In the genomic region with DNA sequence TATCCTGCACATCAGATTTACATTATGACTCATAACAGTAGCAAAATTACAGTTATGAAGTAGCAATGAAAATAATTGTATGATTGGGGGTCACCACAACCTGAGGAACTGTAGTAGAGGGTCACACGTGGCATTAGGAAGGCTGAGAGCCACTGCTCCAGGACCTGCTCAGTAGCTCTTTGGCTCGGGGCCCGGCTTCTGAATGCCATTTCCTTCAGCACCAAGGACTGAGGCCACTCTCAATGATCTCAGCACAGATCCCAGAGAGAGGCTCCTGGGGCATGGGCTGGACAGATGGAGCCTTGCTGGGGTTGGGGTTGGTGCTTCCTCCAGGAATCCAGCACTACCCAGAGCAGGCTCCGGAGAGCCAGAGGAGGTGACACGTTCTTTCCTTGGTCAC, we compare ENCODE assay signal across 16 mouse cellular contexts. TPM values are rescaled to one million over a fixed set of nuclear protein-coding genes. Genes with fewer than 3 reads are reported as not detected.
DNase-seq lines count a peak whose midpoint lies in the region; TF ChIP-seq lines count a peak whose summit lies in the region.
"Had no signal": no experiment of that assay in that cellular context is flagged by ENCODE, and none has a peak within 500 bp of the region (broad histone marks: within the 10 kb centered on the region; RNA-seq: fewer than 3 reads in every experiment).

No protein-coding gene starts in this region.

- peak overlapping the region; percentile 94 for H3K4me3 ChIP-seq in gastrocnemius, adult 2 months
- no peak overlapping the region; the same call in 1 of the 2 replicates for H3K4me3 ChIP-seq in left cerebral cortex, adult 2 months
- H3K4me3 ChIP-seq in E14TG2a.4 (replicated peaks; ENCODE audit: low read length): 0 out of 2 replicates have a peak overlapping the region, but pooled peaks have one; percentile 98
- H3K4me3 ChIP-seq: erythroblast, embryonic 14.5 days; heart, embryonic 10.5 days; midbrain, embryonic 12.5 days had no signal

- no peak for TF ChIP-seq CTCF in gastrocnemius, adult 2 months (IDR thresholded peaks at IDR 0.05)
- no peak for TF ChIP-seq CTCF in left cerebral cortex, adult 2 months (IDR thresholded peaks at IDR 0.05)
- no peak for TF ChIP-seq CTCF in E14TG2a.4 (conservative IDR thresholded peaks at IDR 0.05; ENCODE audit: low read length)

- H3K36me3 ChIP-seq in E14TG2a.4 (ENCODE audit: insufficient read depth, low read length): peaks cover 53% of the 10 kb centered on the region
- H3K36me3 ChIP-seq: heart, embryonic 10.5 days; midbrain, embryonic 12.5 days had no signal

- H3K27ac ChIP-seq in gastrocnemius, adult 2 months: peak overlapping the region; percentile 44; the same call in 1 of the 2 replicates
- peak overlapping the region; percentile 47; the same call in 1 of the 2 replicates for H3K27ac ChIP-seq in left cerebral cortex, adult 2 months
- H3K27ac ChIP-seq: heart, embryonic 10.5 days; liver, embryonic 14.5 days; midbrain, embryonic 12.5 days had no signal

- H3K4me1 ChIP-seq in E14TG2a.4 (replicated peaks; ENCODE audit: low read depth, low read length): peaks cover 62% of the 10 kb centered on the region

- no peak for DNase-seq in gastrocnemius, adult 2 months
- no peak for DNase-seq in gastrocnemius, adult 18-20 months (ENCODE audit: low spot score)
- DNase-seq in left cerebral cortex, adult 2 months (ENCODE audit: extremely low spot score in 1 of 2, low spot score in 2 of 2): no peak
- no peak for DNase-seq in left cerebral cortex, adult 11 months (ENCODE audit: low spot score)
- peak; percentile 77 for DNase-seq in adrenal gland, postnatal 25 days
- DNase-seq in spleen, adult 18-20 months: no peak
- DNase-seq in cerebellum, adult 8-10 months: no peak
- DNase-seq: forebrain, postnatal 0 days; gastrocnemius, postnatal 10 days; heart, postnatal 14 days; lung, postnatal 14 days had no signal

- H3K9me3 ChIP-seq in E14TG2a.4 (ENCODE audit: low read length): no peaks in the 10 kb centered on the region
- H3K9me3 ChIP-seq: heart, embryonic 10.5 days; midbrain, embryonic 12.5 days had no signal

- peaks cover 13% of the 10 kb centered on the region; the same call in 1 of the 2 replicates for H3K27me3 ChIP-seq in E14TG2a.4 (ENCODE audit: insufficient read depth, low read length)

- intact Hi-C loops in gastrocnemius, adult 2 months (cut with DNase I): no loop called here
- intact Hi-C loops in left cerebral cortex, adult 2 months (cut with DNase I): no loop called here

RNA-seq across cellular contexts. Expression of a gene that starts 2.9 kb away (rescaled TPM):
- total RNA-seq in gastrocnemius, adult 2 months (2021): 10 to 100 TPM; 11.0 to 18.9 TPM
- total RNA-seq in gastrocnemius, adult 18-20 months (2021): 10 to 100 TPM in 1 of 2 experiments, 1 to 10 TPM in 1; 4.6 to 11.1 TPM
- 10 to 100 TPM; 38.9 to 40.8 TPM for total RNA-seq in left cerebral cortex, adult 2 months (2021)
- total RNA-seq in adrenal gland, postnatal 25 days (2021): 41.8 and 67.7 TPM in 2 replicates

RNA-seq across cellular contexts. Expression of a gene that starts 34.4 kb away (rescaled TPM):
- total RNA-seq in gastrocnemius, adult 2 months (2021): 10 to 100 TPM; 45.5 to 46.2 TPM
- 10 to 100 TPM; 46.9 to 50.4 TPM for total RNA-seq in gastrocnemius, adult 18-20 months (2021)
- total RNA-seq in left cerebral cortex, adult 2 months (2021): 10 to 100 TPM; 96.1 to 96.8 TPM
- 71.9 and 82.3 TPM in 2 replicates for total RNA-seq in adrenal gland, postnatal 25 days (2021)

RNA-seq across cellular contexts. Expression of a gene that starts 40.3 kb away (rescaled TPM):
- not detected for total RNA-seq in gastrocnemius, adult 2 months (2021)
- under 1 TPM in 1 of 2 experiments, not detected in 1; 0.11 TPM for total RNA-seq in gastrocnemius, adult 18-20 months (2021)
- 100 to 1,000 TPM; 138 to 147 TPM for total RNA-seq in left cerebral cortex, adult 2 months (2021)
- total RNA-seq in adrenal gland, postnatal 25 days (2021): not detected in 2 replicates

Comparison
In these comparisons a context has a peak if more than half of its experiments do, and no peak if none do; other contexts are left out.
1. RNA of a gene that starts 40.3 kb away (total RNA-seq): 138 to 147 TPM in left cerebral cortex, adult 2 months; 0.11 TPM in gastrocnemius, adult 18-20 months, not detected in gastrocnemius, adult 2 months and not detected in adrenal gland, postnatal 25 days; every median in the first group is over 100 times any median in the second.